Mouse (Mus musculus) layer of hippocampus, postnatal 25 days (tissue): ENCODE measurements around the gene Rnaset2b. TPM values are rescaled to one million over a fixed set of nuclear protein-coding genes. Genes with fewer than 3 reads are reported as not detected.
"Not testable (repeated sequence)": the region's sequence is repeated elsewhere in the genome, so short reads cannot be mapped to it uniquely, and the experiment has no call there.

Experiments
- DNase-seq, 2 experiments: peaks; one replicate each; pipeline ENCODE4 v3.0.0; 2022; ENCODE audit warnings: mixed read lengths in 2 of 2, low spot score in 1 of 2; ENCODE audit errors: extremely low spot score in 1 of 2
- total RNA-seq, 2 experiments: library from RNA; stranded (reverse); gene quantifications; 2 replicates each; pipeline ENCODE4 v1.2.3; 2021

Rnaset2b gene
- total RNA-seq: 10 to 100 TPM; 40.1 to 45.8 TPM

GRCm38 (mm10) chr17:6970334-6970733 lies at the start of gene Rnaset2b:
Gene Rnaset2b, plus strand, starts transcription at chr17:6970634.
- DNase-seq: not testable (repeated sequence)

GRCm38 (mm10) chr17:6931625-6932024 lies 38.8 kb upstream of the Rnaset2b start:
- DNase-seq: not testable (repeated sequence)

- DNase-seq: not testable (repeated sequence)
Observed at GRCm38 (mm10) chr17:6942560-6942959, 27.9 kb upstream of the Rnaset2b start.

GRCm38 (mm10) chr17:6947637-6947983 lies 22.8 kb upstream of the Rnaset2b start:
- DNase-seq: not testable (repeated sequence)

- peak; percentile 62 to 77 for DNase-seq
Observed at GRCm38 (mm10) chr17:6947984-6948768, 22.3 kb upstream of the Rnaset2b start, which contains the start of gene Rsph3b. Gene Rsph3b, minus strand, starts transcription at chr17:6948682.

GRCm38 (mm10) chr17:6948769-6949228 lies 21.6 kb upstream of the Rnaset2b start:
- not testable (repeated sequence) for DNase-seq

- not testable (repeated sequence) for DNase-seq
Observed at GRCm38 (mm10) chr17:6958881-6959280, 11.6 kb upstream of the Rnaset2b start.

- DNase-seq: not testable (repeated sequence)
Observed at GRCm38 (mm10) chr17:6959543-6960259, 10.7 kb upstream of the Rnaset2b start.

- not testable (repeated sequence) for DNase-seq
Observed at GRCm38 (mm10) chr17:6960349-6960748, 10.1 kb upstream of the Rnaset2b start.

GRCm38 (mm10) chr17:6960776-6961175 lies 9.7 kb upstream of the Rnaset2b start, which contains the start of gene Tagap1:
Gene Tagap1, minus strand, starts transcription at chr17:6961156.
- DNase-seq: peak in 1 of 2 experiments; percentile 53

GRCm38 (mm10) chr17:6961181-6962000 lies 9.0 kb upstream of the Rnaset2b start:
- DNase-seq: peak in 1 of 2 experiments; percentile 43

- not testable (repeated sequence) for DNase-seq
Observed at GRCm38 (mm10) chr17:6962339-6962738, 8.1 kb upstream of the Rnaset2b start.

GRCm38 (mm10) chr17:6962936-6963335 lies 7.5 kb upstream of the Rnaset2b start:
- DNase-seq: not testable (repeated sequence)

GRCm38 (mm10) chr17:6965364-6965763 lies 5.1 kb upstream of the Rnaset2b start:
- not testable (repeated sequence) for DNase-seq

GRCm38 (mm10) chr17:6967673-6968072 lies 2.8 kb upstream of the Rnaset2b start:
- not testable (repeated sequence) for DNase-seq

GRCm38 (mm10) chr17:6971238-6971637 lies 804 bp downstream of the Rnaset2b start:
- DNase-seq: not testable (repeated sequence)

- not testable (repeated sequence) for DNase-seq
Observed at GRCm38 (mm10) chr17:6972836-6973396, 2.5 kb downstream of the Rnaset2b start.

GRCm38 (mm10) chr17:6974985-6975384 lies 4.6 kb downstream of the Rnaset2b start:
- DNase-seq: not testable (repeated sequence)

- DNase-seq: peak in 1 of 2 experiments; percentile 59
Observed at GRCm38 (mm10) chr17:6978287-6979248, 8.1 kb downstream of the Rnaset2b start, which contains the start of gene Gm49721. Gene Gm49721, plus strand, starts transcription at chr17:6978904.
